Mouse (Mus musculus) heart, adult 2 months (tissue): ENCODE results near the gene Rmdn3.

Experiments
- CTCF ChIP-seq: fragments of 200-600 bp; IDR thresholded peaks from 2 replicates; pipeline ENCODE4 v1.8.1; 2022; ENCODE audit warnings: antibody characterized with exemption, mild to moderate bottlenecking, moderate library complexity
- EP300 ChIP-seq: fragments of 200-500 bp; IDR thresholded peaks from 2 replicates; pipeline ENCODE4 v1.6.1; 2011; ENCODE audit warnings: low read depth, low read length, control low read depth; ENCODE audit not compliant: insufficient read depth
- POLR2A ChIP-seq: fragments of 200-500 bp; IDR thresholded peaks from 2 replicates; pipeline ENCODE4 v1.6.1; 2011; ENCODE audit warnings: mild to moderate bottlenecking, low read depth, low read length, control low read depth; ENCODE audit not compliant: insufficient read depth

DNA sequence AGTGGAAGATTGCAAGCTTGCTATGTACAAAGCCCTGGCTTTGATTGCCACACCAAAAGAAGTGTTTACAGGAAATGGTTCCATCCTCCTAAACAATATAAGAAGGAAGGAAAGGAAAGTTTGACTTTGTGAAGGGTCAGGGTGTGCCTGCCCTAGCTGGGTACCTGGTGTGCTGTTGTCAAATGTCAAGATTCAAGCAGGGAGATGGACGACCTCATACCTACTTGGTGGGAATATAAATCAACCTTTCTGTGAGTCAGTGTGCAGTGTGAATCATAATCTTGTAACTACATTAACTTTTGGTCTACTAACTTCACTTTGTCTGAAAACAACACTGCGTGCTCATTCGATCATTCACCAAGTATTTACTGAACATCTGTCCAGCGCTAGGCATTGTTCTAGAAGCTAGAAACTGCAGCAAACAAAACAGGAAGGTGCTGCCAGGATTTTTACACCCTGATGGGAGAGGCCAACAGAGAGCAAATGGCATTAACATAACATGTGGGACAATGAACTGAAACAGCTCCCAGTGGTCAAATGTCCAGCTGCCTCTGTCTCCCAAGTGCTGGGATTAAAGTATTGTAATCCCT, 47.1 kb upstream of the Rmdn3 start:
- TF ChIP-seq CTCF (no peak), EP300 (no peak), POLR2A (no peak)
